Mouse (Mus musculus) thymus, postnatal 0 days (tissue): ENCODE results near the gene Asic2. TPM values are rescaled to one million over a fixed set of nuclear protein-coding genes. Genes with fewer than 3 reads are reported as not detected.

Experiments
- DNase-seq: peaks from one replicate; pipeline ENCODE4 v3.0.0-alpha.2; 2015; ENCODE audit warnings: low spot score
- polyA plus RNA-seq: library from polyadenylated mRNA; unstranded; fragments of >200 nt; fragmentation: Nextera tagmentation; extraction: Ambion mirVana; gene quantifications from 2 replicates; pipeline ENCODE4 v1.2.1, GENCODE M21; 2015

The Asic2 gene
- polyA plus RNA-seq, 1 experiment from 2014 or later = not detected

DNA sequence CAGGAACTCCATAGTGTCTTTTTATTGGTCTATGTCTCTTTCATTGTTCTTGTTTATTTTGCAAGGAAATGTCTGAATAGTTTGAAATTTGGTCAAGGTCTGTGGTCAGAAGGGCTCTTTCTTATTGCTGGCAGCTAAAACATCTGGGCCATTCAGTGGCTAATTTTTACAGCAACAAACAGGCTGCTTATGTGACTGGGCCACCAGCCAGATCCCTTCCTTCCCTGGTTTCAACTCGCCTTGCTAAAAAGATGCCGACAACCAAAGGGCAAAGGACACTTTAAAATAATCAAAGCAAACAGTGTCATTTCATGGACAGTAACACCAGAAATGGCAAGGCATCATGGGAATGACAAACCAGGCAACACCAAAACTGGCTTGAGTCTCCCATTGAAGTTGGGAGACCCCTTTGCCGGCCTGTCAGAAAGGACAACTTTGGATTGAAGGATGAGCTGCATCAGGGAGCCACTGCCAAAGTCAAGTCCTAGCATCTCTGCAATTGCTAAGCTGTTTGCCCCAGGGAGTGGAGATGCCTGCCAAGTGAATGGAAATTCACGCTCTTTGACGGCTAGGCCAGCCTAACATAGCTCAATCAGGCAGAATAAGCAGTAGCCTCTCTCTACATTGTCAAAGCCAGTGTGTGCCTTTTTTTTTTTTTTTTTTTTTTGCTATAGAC is 123.1 kb downstream of the Asic2 start:
- no peak for DNase-seq

DNA sequence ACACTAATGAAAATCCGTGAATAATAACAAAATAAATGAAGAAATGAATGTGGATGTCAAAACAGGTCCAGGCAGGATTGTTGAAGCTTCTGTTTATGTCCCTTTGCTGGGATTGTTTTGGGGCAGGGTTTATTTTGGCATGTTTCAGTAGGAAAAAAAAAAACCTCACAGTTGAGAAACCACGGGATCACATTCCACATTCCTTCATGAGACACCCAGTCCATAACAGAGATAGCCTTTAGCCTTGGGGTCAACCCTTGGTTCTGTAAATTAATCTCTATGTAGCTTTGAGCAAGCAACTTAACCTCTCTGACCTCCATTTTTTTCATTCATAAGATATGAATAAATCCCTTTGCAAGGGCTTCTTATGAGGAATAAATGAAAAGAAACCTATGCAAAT is 127.3 kb downstream of the Asic2 start:
- DNase-seq = no peak

DNA sequence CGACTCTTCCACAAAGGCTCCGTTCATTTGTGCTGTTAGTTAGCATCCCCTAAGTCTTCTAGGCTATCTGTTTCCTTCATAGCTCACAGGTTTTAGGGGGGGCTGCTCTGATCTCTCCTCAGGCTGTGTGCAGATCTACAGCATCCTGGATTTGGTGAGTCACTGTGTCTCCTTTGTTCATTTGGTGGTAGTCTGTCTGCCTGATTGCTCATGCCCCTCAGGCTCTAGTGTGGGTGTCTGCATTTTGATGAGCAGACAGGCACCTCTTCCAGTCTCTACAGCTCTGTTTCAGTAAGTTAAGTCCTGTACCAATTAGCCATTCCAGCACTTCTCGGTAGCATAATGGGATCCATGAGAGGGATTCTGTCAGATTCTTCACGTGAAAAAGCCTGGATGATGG is 129.8 kb downstream of the Asic2 start:
- DNase-seq = no peak

DNA sequence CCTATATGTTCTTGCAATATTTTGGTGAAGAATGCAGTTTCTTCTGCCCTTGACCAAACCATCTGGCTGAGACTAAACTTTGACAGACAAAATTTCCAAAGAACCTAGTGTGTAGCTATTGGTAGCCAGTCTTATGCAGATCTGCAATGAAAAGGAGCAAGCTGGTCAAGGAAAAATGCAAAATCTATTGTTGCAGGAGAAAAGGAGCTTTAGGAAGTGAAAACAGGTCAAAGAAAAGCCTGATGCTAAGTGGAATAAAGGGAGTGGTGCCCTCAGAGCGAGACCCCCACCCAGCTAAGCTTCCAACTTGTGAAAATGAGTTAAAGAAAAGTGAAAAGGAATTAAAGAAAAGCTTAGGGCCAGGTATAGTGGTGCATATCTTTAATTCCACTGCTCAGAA is 135.9 kb downstream of the Asic2 start:
- DNase-seq = no peak

DNA sequence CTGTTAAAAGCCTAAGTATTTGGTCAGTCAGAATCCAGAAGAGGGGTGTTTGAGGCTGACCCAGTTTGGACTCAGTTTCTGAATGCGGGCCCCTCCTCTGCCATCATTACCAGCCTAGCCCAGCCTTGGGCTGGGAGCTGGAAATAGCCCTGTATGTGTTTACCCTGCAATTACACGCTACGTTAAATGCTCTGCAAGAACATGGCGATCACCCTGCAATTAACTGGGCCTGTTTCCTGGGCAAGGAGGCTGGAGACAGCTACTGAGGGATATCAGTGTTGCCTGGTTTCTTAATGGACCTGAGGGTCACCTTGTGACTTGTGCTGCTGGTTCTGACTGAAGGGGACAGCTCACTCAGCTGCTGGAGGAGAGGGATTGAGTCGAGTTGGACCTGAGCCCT is 151.7 kb downstream of the Asic2 start:
- no peak for DNase-seq

DNA sequence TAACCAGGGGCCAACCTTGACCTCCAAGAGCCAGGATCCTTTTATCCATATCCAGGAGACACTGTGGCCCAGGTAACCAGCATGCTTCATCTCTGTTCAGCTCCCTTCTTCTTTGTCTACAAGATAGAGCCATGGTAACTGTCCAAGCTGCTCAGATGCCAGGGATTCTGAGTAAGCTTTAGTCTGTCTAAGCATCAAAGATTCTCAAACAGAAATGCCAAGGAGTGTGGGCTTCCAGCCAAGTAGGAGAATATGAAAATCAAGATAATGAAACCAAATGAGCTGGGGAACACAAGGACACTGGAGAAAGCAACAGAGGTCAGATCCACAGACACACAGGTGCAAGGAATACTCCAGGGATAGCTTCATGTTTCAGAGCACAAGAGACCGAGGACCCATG is 153.4 kb downstream of the Asic2 start:
- no peak for DNase-seq

DNA sequence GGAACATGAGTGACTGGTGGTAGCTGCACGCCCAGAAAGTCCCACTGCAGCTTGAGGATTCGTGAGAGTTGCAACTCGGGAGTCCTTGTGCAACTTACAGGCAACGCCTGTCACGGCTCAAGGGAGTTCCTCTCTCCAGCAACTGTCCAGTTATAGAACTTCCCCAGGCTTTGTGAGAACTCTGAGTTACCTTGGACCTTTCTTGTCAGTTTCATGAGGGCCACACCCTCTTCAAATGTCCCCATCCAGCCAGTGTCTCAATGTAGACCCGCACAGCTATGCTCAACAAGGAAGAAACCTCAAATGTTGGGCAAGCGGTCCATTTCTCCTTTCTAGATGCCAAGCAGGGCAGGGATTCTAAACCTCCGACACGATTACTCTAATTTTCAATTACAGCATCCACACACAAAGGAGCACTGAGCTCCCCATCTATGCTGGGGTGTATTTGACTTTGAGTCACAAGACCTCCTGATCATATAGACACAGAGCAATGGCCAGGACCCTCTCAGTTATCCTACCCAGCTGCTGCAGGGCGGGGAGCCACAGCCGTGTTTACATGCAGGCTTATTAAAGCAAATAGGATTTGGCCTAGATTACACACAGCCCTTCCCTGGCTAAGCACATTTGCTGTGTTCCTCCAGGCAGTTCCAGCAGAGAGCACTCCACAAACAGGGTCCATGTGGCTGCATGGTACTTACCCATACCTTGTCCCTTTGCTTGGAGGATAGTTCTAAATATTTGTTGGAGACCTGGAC is 161.2 kb downstream of the Asic2 start:
- DNase-seq = no peak

DNA sequence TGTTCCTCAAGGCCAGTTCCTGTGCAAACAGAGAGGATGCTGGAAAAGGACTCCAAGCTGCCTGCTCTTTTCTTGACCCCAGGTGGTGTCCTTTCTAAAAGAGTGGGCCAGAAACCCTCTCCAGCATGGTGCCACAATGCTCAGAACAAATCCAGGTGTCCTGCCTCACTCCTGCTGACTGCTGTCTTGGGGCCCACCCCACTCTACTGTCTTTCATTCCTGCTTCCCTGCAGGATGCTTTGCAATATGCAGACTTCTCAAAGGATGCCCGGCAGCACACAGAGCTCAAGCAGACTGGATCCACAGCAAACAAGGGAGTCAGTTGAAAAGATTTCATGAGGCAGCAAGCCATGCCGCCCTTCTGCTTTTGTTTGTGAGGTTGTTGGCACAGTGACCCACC is 164.7 kb downstream of the Asic2 start:
- DNase-seq = no peak

DNA sequence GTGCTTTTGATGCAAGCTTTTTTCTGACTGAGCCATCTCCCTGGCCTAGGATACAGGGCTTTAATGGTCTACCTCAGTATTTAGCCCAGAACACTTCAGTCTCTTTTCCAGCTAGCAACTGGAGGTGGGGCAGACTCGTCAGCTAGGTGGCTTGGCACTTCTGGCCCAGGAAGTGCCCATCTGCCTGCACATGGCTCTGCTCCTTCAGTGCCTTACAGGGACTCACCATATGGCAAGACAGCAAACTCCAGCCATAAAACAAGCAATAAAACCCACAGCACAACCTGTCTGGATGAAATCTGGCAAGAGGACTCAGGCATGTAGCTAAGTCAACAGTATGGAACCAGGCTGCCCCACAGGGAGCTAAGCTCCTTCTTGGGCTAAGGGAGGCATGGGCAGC is 165.6 kb downstream of the Asic2 start:
- no peak for DNase-seq

DNA sequence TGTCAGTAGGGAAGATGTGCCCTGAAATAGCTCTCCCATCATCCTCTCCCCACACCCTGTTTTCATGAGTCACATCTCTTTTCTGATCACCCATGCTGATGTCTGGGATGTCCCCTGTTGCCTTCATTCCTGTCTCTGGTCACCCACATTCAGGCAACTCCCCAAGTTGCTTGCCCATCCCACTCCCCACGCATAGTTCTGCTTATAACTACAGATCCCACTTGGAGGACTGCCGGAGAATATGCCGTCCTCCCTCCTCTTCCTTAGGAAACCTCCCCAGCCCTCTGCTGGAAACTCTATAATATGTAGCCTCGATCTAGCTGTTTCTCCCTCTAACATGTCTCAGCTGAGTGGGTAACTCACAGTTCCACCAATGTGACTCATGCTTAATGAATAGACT is 167.4 kb downstream of the Asic2 start:
- no peak for DNase-seq

DNA sequence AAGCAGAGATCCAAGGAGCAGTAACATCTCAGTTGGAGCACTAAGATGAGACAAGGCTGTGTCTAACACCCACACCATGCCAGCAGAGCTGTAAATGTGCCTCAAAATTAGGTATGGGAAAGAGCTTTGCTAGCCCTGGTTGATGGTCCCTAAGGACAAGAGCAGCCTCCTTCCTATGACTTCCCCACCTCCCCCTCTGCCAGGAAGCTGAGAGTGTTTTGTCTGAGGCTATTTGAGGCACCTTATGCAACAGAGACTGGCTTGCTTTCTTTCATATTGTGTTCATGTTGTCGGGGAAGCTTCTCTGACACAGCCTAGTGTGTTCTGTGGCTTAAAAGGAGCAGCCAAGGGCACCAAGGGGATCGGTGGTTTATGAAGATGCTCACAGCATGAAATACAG is 174.7 kb downstream of the Asic2 start:
- no peak for DNase-seq

DNA sequence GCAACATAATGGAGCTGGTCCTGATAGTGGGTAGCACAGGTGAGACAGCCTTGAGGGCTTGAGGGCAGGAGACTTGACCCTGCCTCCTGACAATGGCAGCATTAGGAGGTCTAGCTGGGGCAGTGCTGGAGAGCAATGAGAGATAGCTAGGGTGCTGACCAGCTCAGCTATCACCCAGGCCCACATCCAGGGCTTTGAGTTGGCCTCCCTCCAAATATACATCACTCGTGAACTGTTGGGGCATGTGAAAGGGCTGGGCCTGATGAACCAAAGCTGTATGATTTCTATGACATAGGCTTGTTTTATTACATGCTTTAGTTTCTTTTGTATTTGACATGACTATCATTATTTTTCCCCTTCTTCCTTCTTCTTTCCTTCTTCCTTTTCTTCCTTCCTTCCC is 176.7 kb downstream of the Asic2 start:
- no peak for DNase-seq

DNA sequence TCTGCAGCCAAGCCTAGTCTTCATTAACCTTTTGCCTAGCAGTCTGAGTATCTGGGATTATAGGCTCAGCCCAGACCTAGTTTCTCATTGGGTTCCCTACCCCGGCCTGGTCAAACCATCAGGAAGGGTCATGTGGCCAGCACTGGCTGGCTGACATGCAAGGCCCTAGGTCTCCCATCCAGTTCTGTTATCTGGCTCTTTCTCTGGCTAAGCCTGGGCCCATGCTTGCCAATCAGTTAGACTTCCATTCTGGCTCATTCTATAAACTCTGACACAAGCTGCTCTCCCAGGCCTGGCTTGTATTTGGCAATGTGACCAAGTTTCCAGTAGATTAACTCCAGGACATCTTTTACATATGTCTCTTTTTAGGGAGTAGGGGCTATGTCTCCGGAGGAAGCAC is 187.7 kb downstream of the Asic2 start:
- no peak for DNase-seq

DNA sequence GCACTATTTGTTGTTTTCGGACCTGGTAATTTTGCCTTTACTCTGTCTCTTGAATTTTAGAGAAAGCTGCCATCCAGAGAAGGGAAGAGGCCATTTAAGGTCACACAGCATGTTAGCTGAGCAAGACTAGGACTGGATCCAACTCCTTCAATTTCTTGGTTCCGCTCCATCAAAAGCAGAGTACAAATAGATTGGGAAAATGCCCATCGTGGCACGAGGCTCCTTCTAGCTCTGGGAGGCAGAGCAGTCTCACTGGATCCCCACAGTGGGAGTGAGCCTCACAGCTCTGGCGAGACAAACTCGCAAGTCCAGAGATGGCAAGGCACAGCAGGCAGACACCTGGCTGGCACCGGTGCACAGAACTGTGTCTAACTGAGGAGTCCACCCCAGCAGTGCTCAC is 188.4 kb downstream of the Asic2 start:
- no peak for DNase-seq

DNA sequence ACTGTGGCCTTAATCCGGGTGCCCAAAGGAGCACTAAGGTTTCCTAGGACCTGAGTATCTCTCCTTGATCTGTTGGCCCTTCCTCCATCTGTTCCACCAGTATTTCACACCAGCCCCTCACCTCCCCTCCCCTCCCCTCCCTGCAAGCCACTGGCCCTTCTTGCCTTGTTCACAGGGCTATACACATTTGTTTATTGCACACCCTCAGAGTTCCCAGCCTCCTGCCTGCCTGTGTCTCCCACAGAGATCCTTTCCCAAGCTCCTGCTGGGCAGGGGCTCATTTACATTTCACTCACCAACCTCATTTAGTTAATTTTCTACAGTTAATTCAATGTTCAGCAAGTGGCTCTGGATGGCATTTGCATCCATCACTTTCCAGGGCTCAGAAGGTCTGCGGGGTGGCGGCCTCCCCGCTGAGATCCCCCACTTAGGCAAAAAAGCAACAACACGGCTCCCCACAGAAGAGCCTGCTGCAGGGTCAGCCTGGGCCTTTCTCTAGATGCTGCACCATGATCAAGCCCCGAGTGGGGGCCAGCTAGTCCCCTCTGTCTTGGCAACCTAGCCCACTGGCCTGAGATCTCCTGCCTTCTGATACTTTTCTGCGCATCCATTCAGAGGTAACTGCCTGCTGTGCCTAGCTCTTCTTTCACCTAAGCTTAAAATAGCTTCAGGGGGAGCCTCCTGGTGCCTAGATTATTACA is 196.9 kb downstream of the Asic2 start:
- DNase-seq = no peak

DNA sequence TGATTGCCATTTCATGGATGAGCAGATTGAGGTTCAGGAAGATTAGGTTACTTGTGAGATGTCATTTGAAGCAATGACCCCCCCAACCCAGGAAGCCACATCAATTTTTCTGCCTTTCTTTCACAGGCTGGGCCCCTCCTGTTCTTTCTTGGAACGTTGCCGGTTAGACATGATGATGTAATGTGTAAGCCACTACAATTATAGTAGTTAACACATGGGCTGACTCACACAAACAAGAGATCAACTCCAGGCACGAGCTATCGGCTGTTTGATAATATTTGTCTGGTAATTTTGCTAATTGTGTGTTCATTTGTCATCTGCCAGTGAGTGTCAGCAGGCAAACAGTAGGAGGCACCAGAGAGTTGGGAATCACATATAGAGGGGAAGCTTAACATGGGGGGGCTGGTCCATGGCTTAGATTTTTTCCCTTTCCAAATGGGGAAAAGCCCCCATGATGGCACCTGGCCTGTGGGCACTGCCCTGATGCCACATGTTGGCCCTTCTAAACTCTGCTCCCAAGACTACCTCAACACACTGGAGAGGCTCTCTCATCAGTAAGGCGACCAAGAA is 198.5 kb downstream of the Asic2 start:
- DNase-seq = no peak

DNA sequence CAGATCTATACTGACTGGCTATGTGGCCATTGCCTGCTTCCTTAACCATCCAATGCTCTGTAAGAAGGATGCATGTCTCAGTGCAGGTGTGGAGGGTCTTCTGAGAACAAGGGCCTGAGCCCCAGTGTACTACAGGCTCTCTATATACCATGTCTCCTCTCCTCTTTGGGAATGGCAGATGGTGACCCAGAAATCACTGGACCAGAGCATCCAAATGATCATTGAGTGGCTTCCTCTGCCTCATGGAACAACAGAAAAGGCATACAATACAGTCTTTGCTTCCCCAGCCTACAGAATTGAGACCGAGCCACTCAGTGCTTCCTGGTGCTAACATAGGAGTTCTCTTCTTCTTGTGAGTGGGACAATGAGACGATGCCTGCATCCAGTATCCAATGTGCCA is 200.0 kb downstream of the Asic2 start:
- DNase-seq = no peak

DNA sequence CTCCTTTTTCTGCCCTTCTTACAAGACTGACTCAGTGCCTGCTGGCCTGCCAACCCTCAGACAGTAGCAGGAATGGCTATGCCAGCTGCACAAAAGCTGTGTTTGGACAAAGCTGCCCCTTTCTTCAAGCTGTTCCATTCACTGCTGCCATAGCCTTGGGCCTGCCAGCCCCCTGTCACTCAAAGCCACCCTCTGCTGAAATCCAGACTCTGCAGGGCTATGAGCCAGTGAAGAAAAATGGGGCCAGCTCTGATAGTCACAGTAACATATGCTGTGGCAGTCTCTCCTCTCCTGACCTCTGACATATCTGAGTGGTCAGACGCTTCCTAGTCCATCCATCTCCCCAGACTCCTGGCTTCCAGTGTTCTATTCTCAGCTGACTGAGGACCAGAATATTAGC is 200.5 kb downstream of the Asic2 start:
- no peak for DNase-seq

DNA sequence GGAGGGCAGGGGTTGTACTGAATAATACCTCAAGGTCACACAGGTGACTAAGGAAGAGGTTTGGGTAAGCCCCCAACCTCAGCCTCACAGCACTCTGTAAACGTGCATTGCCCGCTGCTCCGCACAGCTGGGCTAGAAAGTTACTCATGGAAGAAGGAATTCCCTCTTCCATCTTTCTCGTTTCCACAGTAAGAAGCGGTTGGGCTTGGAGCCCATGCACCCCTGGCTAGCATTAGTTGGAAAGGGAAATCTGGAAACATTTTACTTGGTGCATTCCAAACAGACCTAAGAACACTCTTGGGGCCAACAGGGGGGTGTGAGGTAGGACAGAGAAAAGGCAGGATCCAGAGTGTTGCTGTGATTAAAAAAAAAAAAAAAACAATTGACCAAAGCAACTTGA is 203.0 kb downstream of the Asic2 start:
- DNase-seq = no peak

DNA sequence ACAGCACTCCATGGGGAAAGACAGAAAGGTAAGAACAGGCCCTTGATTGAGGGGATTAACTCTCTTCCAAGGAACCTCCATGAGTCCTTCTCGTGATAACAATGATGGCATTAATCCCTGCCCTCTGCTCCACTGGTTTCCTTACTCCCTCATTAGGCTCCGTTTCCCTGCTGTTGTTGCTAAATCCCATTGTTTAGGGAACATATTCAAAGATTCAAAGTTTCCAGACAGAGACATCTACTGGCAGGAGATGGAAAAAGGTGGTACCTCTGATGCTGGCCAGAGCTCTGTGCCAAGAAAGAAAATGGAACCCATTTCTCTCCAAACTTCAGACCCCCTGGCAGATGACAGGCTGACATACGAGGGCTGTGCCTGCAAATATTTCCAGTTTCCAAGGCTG is 203.5 kb downstream of the Asic2 start:
- DNase-seq = no peak

DNA sequence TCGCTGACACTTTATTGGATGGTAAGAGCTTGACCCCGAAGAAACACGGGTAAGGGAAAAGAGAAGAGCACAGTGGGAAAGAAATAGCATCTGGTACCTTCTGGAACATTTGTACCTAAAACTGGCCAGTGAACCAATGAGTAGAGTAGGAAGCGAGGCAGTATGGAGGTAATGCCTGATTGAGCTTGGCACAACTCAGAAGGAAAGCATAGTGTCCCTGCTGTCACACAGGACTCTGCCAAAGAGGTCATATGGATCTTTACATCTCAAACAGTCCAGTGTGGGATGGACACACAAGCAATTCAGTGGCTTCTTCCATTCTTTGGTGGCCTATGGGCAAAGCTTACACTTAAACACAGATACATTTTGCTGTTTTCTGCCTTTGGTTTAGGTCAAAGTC is 211.0 kb downstream of the Asic2 start:
- no peak for DNase-seq

DNA sequence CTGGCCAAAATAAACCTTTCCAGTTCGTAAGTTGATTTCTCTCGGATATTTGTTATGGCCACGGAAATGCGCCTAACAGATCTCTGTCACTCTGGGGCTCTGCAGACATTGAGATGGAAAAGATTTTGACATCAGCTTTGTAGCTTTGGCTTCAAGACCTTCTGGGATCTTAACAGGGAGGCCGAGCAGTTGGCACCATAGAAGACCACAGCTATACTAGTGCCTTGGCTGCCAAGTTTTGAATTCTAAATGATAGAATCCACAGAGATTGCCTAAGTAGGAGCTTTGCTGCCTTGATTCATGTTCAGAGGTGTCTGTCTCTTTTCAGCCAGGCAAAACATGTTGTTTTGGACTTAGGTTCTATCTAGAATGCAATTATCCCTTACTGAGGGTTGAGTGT is 217.4 kb downstream of the Asic2 start:
- no peak for DNase-seq
